Mouse (Mus musculus): ENCODE results near the gene Actr1b. TPM values are rescaled to one million over a fixed set of nuclear protein-coding genes. Genes with fewer than 3 reads are reported as not detected.

The Actr1b gene
- polyA plus RNA-seq (2014; fragmentation: Nextera tagmentation; extraction: Ambion mirVana), result 79.4 and 99.8 TPM in 2 replicates

DNA sequence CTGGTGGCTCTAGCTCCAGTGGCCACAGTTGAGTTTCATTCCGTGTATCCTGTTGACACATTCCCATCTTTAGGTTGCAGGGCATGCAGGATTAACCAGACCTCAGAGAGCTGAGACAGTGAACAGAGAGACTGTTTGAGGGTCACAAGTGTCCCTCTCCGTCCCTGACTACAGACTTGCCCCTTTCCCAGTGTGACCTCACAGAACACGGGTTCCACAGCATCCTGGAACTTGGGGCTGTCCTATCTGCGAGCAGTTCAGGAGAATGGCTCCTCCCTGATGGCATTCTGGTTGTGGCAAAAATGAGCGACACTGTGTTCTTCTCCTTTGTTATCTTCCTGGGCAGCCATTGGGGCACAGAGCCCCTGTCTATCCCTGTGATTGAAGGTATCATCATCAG, at the start of gene Actr1b:
Gene Actr1b (minus strand): TSS at position 112 of the 400 bp plus-strand sequence.
- WGBS (ENCODE audit: insufficient replicate concordance), result 75% methylated on average over 5 of the region's 5 CpGs
- H3K4me3 ChIP-seq (ENCODE audit: low read depth, low read length), result no peak within 1 kb of the TSS
- no peaks in the 10 kb centered on the region for H3K36me3 ChIP-seq (ENCODE audit: control insufficient read depth, insufficient read depth, low read length)
- no peak within 1 kb of the TSS for H3K27ac ChIP-seq (ENCODE audit: low read depth, low read length)
- no peak for ATAC-seq (replicated peaks; ENCODE audit: insufficient number of reproducible peaks, low FRiP score, low TSS enrichment)
- H3K9me3 ChIP-seq (replicated peaks; ENCODE audit: control insufficient read depth, low read length), result no peaks in the 10 kb centered on the region
- H3K9ac ChIP-seq (ENCODE audit: low read depth, low read length), result no peak within 1 kb of the TSS
- H3K27me3 ChIP-seq (ENCODE audit: control insufficient read depth, insufficient read depth, low read length), result no peaks in the 10 kb centered on the region
- no peak within 1 kb of the TSS for H3K4me2 ChIP-seq
- H3K4me1 ChIP-seq (ENCODE audit: control insufficient read depth, insufficient read depth, low read length), result no peaks in the 10 kb centered on the region

DNA sequence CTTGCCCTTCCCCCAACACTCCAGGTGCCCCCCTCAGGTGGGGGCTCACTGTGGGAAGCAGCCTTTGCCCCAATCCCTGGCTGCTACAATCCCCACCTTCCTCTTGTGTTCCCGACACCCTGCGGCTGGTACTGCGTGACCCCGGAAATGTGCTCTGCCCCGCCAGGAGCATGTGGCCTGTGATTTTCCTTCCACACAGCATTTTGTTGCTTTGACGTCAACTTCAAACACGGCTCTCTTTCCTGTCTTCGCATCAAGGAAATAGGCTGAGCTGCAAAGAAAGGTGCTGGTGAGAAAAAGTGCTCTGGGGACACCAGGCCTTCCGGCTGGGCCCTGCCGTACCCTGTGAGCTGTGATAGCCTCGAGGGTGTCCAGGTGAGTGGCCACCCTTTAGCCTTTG, 47.3 kb upstream of the Actr1b start, which contains the start of gene Zap70:
Gene Zap70 (plus strand): TSS at position 231 of the 400 bp plus-strand sequence.
- no peak within 1 kb of the TSS for H3K27ac ChIP-seq (ENCODE audit: low read depth, low read length)
- no peak for ATAC-seq (replicated peaks; ENCODE audit: insufficient number of reproducible peaks, low FRiP score, low TSS enrichment)
- H3K4me2 ChIP-seq, result no peak within 1 kb of the TSS
- no peaks in the 10 kb centered on the region for H3K36me3 ChIP-seq (ENCODE audit: control insufficient read depth, insufficient read depth, low read length)
- WGBS (ENCODE audit: insufficient replicate concordance), result 74% methylated on average over 11 of the region's 11 CpGs
- no peak within 1 kb of the TSS for H3K4me3 ChIP-seq (ENCODE audit: low read depth, low read length)
- H3K9me3 ChIP-seq (replicated peaks; ENCODE audit: control insufficient read depth, low read length), result no peaks in the 10 kb centered on the region
- H3K9ac ChIP-seq (ENCODE audit: low read depth, low read length), result no peak within 1 kb of the TSS
- H3K4me1 ChIP-seq (ENCODE audit: control insufficient read depth, insufficient read depth, low read length), result peaks cover under 1% of the 10 kb centered on the region; the same call in 1 of the 2 replicates
- H3K27me3 ChIP-seq (ENCODE audit: control insufficient read depth, insufficient read depth, low read length), result no peaks in the 10 kb centered on the region

DNA sequence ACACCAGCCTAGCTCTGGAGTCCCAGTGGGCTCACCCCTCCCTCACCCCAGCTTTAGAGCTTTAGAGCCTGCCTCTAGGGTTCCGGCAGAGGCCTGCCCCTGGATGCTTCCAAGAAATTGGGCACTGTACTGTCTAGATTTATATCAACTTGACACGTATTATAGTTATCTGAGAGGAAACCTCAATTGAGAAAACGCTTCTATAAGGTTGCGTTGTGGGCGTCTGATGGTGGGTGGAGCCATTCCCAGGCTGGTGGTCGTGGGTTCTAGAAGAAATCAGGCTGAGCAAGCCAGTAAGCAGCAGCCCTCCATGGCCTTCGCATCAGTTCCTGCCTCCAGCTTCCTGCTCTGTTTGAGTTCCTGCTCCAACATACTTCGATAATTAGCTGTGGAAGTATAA, 46.8 kb upstream of the Actr1b start:
- Histone ChIP-seq H3K9ac (ENCODE audit: low read depth, low read length) (no peak overlapping the region), H3K4me3 (ENCODE audit: low read depth, low read length) (no peak overlapping the region), H3K27me3 (ENCODE audit: control insufficient read depth, insufficient read depth, low read length) (no peaks in the 10 kb centered on the region), H3K4me1 (ENCODE audit: control insufficient read depth, insufficient read depth, low read length) (no peaks in the 10 kb centered on the region), H3K27ac (ENCODE audit: low read depth, low read length) (no peak overlapping the region), H3K4me2 (no peak overlapping the region), H3K36me3 (ENCODE audit: control insufficient read depth, insufficient read depth, low read length) (no peaks in the 10 kb centered on the region), H3K9me3 (replicated peaks; ENCODE audit: control insufficient read depth, low read length) (no peaks in the 10 kb centered on the region)
- ATAC-seq (replicated peaks; ENCODE audit: insufficient number of reproducible peaks, low FRiP score, low TSS enrichment), result no peak
- 81% methylated on average over 8 of the region's 8 CpGs for WGBS (ENCODE audit: insufficient replicate concordance)

DNA sequence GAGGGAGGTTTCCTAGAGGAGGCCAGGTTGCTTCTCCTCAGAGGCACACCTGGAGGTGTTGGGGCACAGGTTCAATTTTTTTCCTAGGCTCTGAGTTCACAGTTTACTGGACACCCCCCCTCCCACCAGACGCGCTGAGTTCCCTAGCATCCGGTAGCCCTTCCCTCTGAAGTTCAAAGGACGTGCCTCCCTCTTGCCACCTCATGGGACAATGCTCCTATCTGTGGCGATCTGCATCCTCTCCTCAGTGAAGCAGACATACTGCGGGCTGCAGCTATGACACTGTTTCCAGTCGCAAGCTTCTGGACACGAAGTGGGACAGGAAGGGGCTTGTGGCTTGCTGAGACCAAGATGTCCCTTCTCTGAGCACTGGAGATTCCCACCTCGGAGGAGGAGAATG, 46.2 kb upstream of the Actr1b start:
- ATAC-seq (replicated peaks; ENCODE audit: insufficient number of reproducible peaks, low FRiP score, low TSS enrichment), result no peak
- Histone ChIP-seq H3K27ac (ENCODE audit: low read depth, low read length) (no peak overlapping the region), H3K4me2 (no peak overlapping the region), H3K27me3 (ENCODE audit: control insufficient read depth, insufficient read depth, low read length) (no peaks in the 10 kb centered on the region), H3K9ac (ENCODE audit: low read depth, low read length) (no peak overlapping the region), H3K36me3 (ENCODE audit: control insufficient read depth, insufficient read depth, low read length) (no peaks in the 10 kb centered on the region), H3K4me1 (ENCODE audit: control insufficient read depth, insufficient read depth, low read length) (no peaks in the 10 kb centered on the region), H3K9me3 (replicated peaks; ENCODE audit: control insufficient read depth, low read length) (no peaks in the 10 kb centered on the region), H3K4me3 (ENCODE audit: low read depth, low read length) (no peak overlapping the region)
- WGBS (ENCODE audit: insufficient replicate concordance), result 74% methylated on average over 9 of the region's 9 CpGs

DNA sequence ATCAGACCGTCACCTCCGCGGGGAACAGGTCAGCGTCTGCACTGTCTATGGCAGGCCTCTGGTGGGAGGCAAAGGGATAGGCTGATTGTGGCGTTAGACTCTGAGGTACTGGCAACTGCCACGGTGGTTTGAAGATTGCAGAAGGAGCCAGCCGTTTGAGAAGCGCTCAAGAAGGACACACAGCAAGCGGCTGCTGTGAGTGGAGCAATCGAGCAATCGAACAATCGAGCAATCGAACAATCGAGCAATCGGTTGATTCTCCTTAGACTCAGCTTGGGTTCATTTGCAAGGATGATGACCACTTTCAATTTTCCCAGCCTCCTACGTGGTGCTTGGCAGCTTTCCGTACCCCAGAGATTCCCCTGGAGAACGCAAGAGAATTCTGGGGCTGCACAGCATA, 44.9 kb upstream of the Actr1b start:
- ATAC-seq (replicated peaks; ENCODE audit: insufficient number of reproducible peaks, low FRiP score, low TSS enrichment), result no peak
- Histone ChIP-seq H3K9ac (ENCODE audit: low read depth, low read length) (no peak overlapping the region), H3K27ac (ENCODE audit: low read depth, low read length) (no peak overlapping the region), H3K4me2 (no peak overlapping the region), H3K27me3 (ENCODE audit: control insufficient read depth, insufficient read depth, low read length) (no peaks in the 10 kb centered on the region), H3K4me1 (ENCODE audit: control insufficient read depth, insufficient read depth, low read length) (no peaks in the 10 kb centered on the region), H3K4me3 (ENCODE audit: low read depth, low read length) (no peak overlapping the region), H3K9me3 (replicated peaks; ENCODE audit: control insufficient read depth, low read length) (no peaks in the 10 kb centered on the region), H3K36me3 (ENCODE audit: control insufficient read depth, insufficient read depth, low read length) (no peaks in the 10 kb centered on the region)
- 81% methylated on average over 18 of the region's 18 CpGs for WGBS (ENCODE audit: insufficient replicate concordance)

DNA sequence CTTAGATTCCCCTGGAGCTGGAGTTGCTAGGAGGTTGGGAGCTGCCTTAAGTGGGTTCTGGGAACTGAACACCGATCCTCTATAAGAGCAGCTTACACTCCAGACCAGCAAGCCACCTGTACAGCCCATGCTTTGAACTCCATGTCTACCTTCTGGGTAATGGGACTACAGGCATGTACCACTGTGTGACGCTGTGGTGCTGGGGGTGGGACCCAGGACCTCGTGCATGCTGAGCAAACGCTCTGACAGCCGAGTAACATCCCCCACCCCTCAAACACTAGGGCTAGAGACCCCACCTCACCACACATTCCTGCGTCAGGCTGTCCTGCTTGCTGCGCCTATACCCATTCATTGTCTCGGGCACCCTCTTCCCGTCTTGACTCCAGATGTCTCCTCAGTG, 44.3 kb upstream of the Actr1b start:
- no peak for ATAC-seq (replicated peaks; ENCODE audit: insufficient number of reproducible peaks, low FRiP score, low TSS enrichment)
- H3K4me1 ChIP-seq (ENCODE audit: control insufficient read depth, insufficient read depth, low read length), result no peaks in the 10 kb centered on the region
- H3K27me3 ChIP-seq (ENCODE audit: control insufficient read depth, insufficient read depth, low read length), result no peaks in the 10 kb centered on the region
- no peak overlapping the region for H3K27ac ChIP-seq (ENCODE audit: low read depth, low read length)
- no peaks in the 10 kb centered on the region for H3K36me3 ChIP-seq (ENCODE audit: control insufficient read depth, insufficient read depth, low read length)
- no peaks in the 10 kb centered on the region for H3K9me3 ChIP-seq (replicated peaks; ENCODE audit: control insufficient read depth, low read length)
- H3K9ac ChIP-seq (ENCODE audit: low read depth, low read length), result no peak overlapping the region
- no peak overlapping the region for H3K4me2 ChIP-seq
- WGBS (ENCODE audit: insufficient replicate concordance), result 79% methylated on average over 9 of the region's 9 CpGs
- H3K4me3 ChIP-seq (ENCODE audit: low read depth, low read length), result no peak overlapping the region

DNA sequence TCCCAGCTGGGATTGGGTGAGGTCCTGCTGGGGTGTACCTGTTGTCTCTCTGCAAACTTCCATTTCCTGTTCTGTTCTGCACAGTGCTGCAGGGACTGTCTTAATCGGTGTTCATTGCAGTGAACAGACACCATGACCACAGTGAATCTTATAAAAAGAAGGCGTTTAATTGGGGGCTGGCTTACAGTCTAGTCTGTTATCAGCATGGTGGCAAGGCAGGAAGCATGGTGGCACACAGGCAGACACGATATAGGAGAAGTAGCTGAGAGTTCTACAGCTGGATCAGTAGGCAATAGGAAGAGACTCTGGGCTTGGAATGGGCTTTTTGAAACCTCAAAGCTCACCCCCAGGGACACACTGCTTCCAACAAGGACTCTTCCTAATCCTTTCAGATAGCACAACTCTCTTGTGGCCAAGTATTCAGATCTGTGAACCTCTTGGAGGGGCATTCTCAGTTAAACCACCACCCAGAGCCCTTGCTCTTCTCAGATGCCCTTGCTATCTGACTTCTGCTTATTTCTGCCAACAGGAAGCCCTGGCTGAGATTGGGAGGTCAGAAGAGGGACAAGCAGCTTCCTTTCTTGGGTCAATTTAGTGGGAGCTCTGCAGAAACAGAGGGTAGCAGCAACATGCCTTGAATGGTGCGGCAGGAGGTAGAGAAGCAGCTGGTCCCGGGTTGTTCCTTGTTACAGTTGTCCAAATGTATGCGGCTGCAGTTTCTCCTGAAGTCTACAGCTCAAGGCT, 39.9 kb upstream of the Actr1b start:
- no peak for ATAC-seq (replicated peaks; ENCODE audit: insufficient number of reproducible peaks, low FRiP score, low TSS enrichment)
- Histone ChIP-seq H3K36me3 (ENCODE audit: control insufficient read depth, insufficient read depth, low read length) (no peaks in the 10 kb centered on the region), H3K4me3 (ENCODE audit: low read depth, low read length) (no peak overlapping the region), H3K27ac (ENCODE audit: low read depth, low read length) (no peak overlapping the region), H3K4me1 (ENCODE audit: control insufficient read depth, insufficient read depth, low read length) (no peaks in the 10 kb centered on the region), H3K9ac (ENCODE audit: low read depth, low read length) (no peak overlapping the region), H3K27me3 (ENCODE audit: control insufficient read depth, insufficient read depth, low read length) (no peaks in the 10 kb centered on the region), H3K4me2 (no peak overlapping the region), H3K9me3 (replicated peaks; ENCODE audit: control insufficient read depth, low read length) (no peaks in the 10 kb centered on the region)
- WGBS (ENCODE audit: insufficient replicate concordance), result 66% methylated on average over 6 of the region's 6 CpGs

DNA sequence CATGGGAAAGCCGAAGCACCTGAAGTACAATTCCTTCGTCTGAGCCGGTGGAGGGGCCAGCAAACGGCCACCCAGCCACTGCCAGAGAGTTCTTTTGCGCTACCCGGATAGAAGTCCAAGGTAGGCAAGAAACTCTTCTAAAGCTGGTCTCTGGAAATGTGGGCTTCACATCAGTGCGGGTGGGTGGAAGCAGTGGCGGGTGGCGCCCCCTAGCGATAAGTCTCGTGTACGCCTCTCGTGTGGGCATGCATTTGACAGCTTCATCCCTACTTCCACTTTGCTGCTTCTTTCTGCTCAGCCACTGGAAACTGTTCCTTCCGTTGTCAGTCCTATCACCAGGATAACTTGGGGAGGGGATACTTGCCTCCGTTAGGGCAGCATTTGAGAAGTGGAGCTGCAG, 32.2 kb upstream of the Actr1b start:
- Histone ChIP-seq H3K9me3 (replicated peaks; ENCODE audit: control insufficient read depth, low read length) (no peaks in the 10 kb centered on the region), H3K27me3 (ENCODE audit: control insufficient read depth, insufficient read depth, low read length) (peaks cover 4% of the 10 kb centered on the region; the same call in 1 of the 2 replicates), H3K27ac (ENCODE audit: low read depth, low read length) (no peak overlapping the region), H3K4me3 (ENCODE audit: low read depth, low read length) (no peak overlapping the region), H3K36me3 (ENCODE audit: control insufficient read depth, insufficient read depth, low read length) (no peaks in the 10 kb centered on the region), H3K4me1 (ENCODE audit: control insufficient read depth, insufficient read depth, low read length) (no peaks in the 10 kb centered on the region), H3K4me2 (no peak overlapping the region), H3K9ac (ENCODE audit: low read depth, low read length) (no peak overlapping the region)
- 48% methylated on average over 15 of the region's 15 CpGs for WGBS (ENCODE audit: insufficient replicate concordance)
- ATAC-seq (replicated peaks; ENCODE audit: insufficient number of reproducible peaks, low FRiP score, low TSS enrichment), result no peak

DNA sequence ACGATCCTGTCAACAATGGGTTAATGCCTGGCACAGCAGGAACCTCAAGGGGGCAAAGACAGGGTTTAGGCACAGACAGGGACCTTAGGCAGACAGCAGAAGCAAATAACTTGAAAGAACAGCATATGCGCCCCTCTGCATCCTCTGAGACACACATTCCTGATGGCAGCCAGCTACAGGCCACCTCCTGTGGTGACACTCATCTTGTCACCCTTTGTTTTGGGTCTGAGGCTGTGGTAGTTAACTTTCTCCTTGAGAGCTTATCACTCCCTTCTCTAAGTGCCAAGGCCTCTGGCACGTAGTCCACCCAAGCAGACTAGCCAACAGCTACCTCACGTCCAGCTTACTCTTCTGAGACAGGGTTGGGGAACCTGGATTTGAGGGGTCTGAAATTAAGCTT, 31.4 kb upstream of the Actr1b start:
- Histone ChIP-seq H3K27me3 (ENCODE audit: control insufficient read depth, insufficient read depth, low read length) (peaks cover 4% of the 10 kb centered on the region; the same call in 1 of the 2 replicates), H3K4me3 (ENCODE audit: low read depth, low read length) (no peak overlapping the region), H3K36me3 (ENCODE audit: control insufficient read depth, insufficient read depth, low read length) (no peaks in the 10 kb centered on the region), H3K27ac (ENCODE audit: low read depth, low read length) (no peak overlapping the region), H3K4me1 (ENCODE audit: control insufficient read depth, insufficient read depth, low read length) (no peaks in the 10 kb centered on the region), H3K9ac (ENCODE audit: low read depth, low read length) (no peak overlapping the region), H3K9me3 (replicated peaks; ENCODE audit: control insufficient read depth, low read length) (no peaks in the 10 kb centered on the region), H3K4me2 (no peak overlapping the region)
- ATAC-seq (replicated peaks; ENCODE audit: insufficient number of reproducible peaks, low FRiP score, low TSS enrichment), result no peak
- WGBS (ENCODE audit: insufficient replicate concordance), result 39% methylated on average over 4 of the region's 4 CpGs

Data from heart, embryonic 11.5 days (tissue).